Mouse (Mus musculus): ENCODE measurements around the gene Itgam.
"Not testable (repeated sequence)": the region's sequence is repeated elsewhere in the genome, so short reads cannot be mapped to it uniquely, and the experiment has no call there.

Gene Itgam

GRCm38 (mm10) chr7:128062456-128062855, at the start of gene Itgam, which contains the start of gene Gm49368:
Itgam (plus strand) TSS chr7:128062640.
Gm49368 (plus strand) TSS chr7:128062683.
- DNase-seq (ENCODE audit: low spot score in 2 of 2) = no peak

- DNase-seq (ENCODE audit: low spot score in 2 of 2) = no peak
Observed at GRCm38 (mm10) chr7:128013116-128013515, 49.3 kb upstream of the Itgam start.

- not testable (repeated sequence) for DNase-seq (ENCODE audit: low spot score in 2 of 2)
Observed at GRCm38 (mm10) chr7:128016134-128016533, 46.3 kb upstream of the Itgam start.

GRCm38 (mm10) chr7:128016650-128017049, 45.8 kb upstream of the Itgam start:
- no peak for DNase-seq (ENCODE audit: low spot score in 2 of 2)

GRCm38 (mm10) chr7:128018275-128018674, 44.2 kb upstream of the Itgam start:
- no peak for DNase-seq (ENCODE audit: low spot score in 2 of 2)

- DNase-seq (ENCODE audit: low spot score in 2 of 2) = no peak
Observed at GRCm38 (mm10) chr7:128019187-128019586, 43.3 kb upstream of the Itgam start.

GRCm38 (mm10) chr7:128022974-128023373, 39.5 kb upstream of the Itgam start:
- no peak for DNase-seq (ENCODE audit: low spot score in 2 of 2)

GRCm38 (mm10) chr7:128023565-128023964, 38.9 kb upstream of the Itgam start:
- DNase-seq (ENCODE audit: low spot score in 2 of 2) = no peak

GRCm38 (mm10) chr7:128024364-128024763, 38.1 kb upstream of the Itgam start:
- no peak for DNase-seq (ENCODE audit: low spot score in 2 of 2)

- no peak for DNase-seq (ENCODE audit: low spot score in 2 of 2)
Observed at GRCm38 (mm10) chr7:128024932-128025331, 37.5 kb upstream of the Itgam start.

- no peak for DNase-seq (ENCODE audit: low spot score in 2 of 2)
Observed at GRCm38 (mm10) chr7:128025381-128025780, 37.1 kb upstream of the Itgam start.

GRCm38 (mm10) chr7:128031403-128031976, 30.9 kb upstream of the Itgam start:
- no peak for DNase-seq (ENCODE audit: low spot score in 2 of 2)

- no peak for DNase-seq (ENCODE audit: low spot score in 2 of 2)
Observed at GRCm38 (mm10) chr7:128032290-128032988, 30.0 kb upstream of the Itgam start.

GRCm38 (mm10) chr7:128032989-128033293, 29.5 kb upstream of the Itgam start:
- DNase-seq (ENCODE audit: low spot score in 2 of 2) = no peak

GRCm38 (mm10) chr7:128033616-128034015, 28.8 kb upstream of the Itgam start:
- no peak for DNase-seq (ENCODE audit: low spot score in 2 of 2)

GRCm38 (mm10) chr7:128042161-128042820, 20.1 kb upstream of the Itgam start:
- DNase-seq (ENCODE audit: low spot score in 2 of 2) = not testable (repeated sequence)

GRCm38 (mm10) chr7:128044142-128044785, 18.2 kb upstream of the Itgam start:
- DNase-seq (ENCODE audit: low spot score in 2 of 2) = no peak

- no peak for DNase-seq (ENCODE audit: low spot score in 2 of 2)
Observed at GRCm38 (mm10) chr7:128045640-128046039, 16.8 kb upstream of the Itgam start.

- no peak for DNase-seq (ENCODE audit: low spot score in 2 of 2)
Observed at GRCm38 (mm10) chr7:128048819-128049218, 13.6 kb upstream of the Itgam start.

GRCm38 (mm10) chr7:128049254-128049653, 13.2 kb upstream of the Itgam start:
- DNase-seq (ENCODE audit: low spot score in 2 of 2) = no peak

- no peak for DNase-seq (ENCODE audit: low spot score in 2 of 2)
Observed at GRCm38 (mm10) chr7:128050739-128051138, 11.7 kb upstream of the Itgam start.

- no peak for DNase-seq (ENCODE audit: low spot score in 2 of 2)
Observed at GRCm38 (mm10) chr7:128053061-128053460, 9.4 kb upstream of the Itgam start.
